Mouse (Mus musculus): ENCODE measurements around the gene Nat8f5. TPM values are rescaled to one million over a fixed set of nuclear protein-coding genes. Genes with fewer than 3 reads are reported as not detected.
"Not testable (repeated sequence)": the region's sequence is repeated elsewhere in the genome, so short reads cannot be mapped to it uniquely, and the experiment has no call there.

The Nat8f5 gene
- polyA plus RNA-seq, 1 experiment from 2014 or later, result not detected

DNA sequence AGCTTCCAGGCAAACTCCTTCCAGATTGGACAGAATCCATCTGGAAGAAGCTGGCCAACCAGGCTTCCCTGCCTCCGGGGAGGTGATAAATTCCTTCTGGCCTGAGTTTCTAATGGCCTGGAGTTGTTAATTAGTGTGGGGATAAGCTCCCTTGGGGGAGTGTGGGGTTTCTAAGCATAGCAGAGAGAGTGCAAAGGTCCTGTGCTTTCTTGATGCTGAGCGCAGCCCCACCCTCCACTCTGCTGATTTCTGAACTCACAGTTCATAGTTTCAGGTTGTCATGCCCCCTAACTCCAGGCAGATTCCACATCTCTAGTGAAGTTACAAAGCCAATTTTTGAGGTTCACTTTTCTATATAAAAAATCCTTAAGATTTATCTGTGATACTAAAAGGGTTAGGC, 14.3 kb upstream of the Nat8f5 start:
- not testable (repeated sequence) for H3K4me2 ChIP-seq; H3K36me3 ChIP-seq; ATAC-seq (ENCODE audit: insufficient number of reproducible peaks, low FRiP score); H3K4me3 ChIP-seq; H3K9me3 ChIP-seq (replicated peaks); H3K27ac ChIP-seq (ENCODE audit: poor library complexity, severe bottlenecking); H3K27me3 ChIP-seq (replicated peaks); H3K4me1 ChIP-seq (replicated peaks); H3K9ac ChIP-seq
- WGBS, result 57% methylated on average over 1 of the region's 2 CpGs

GRCm38 (mm10) chr6:85834504-85835100, 13.8 kb upstream of the Nat8f5 start:
- H3K36me3 ChIP-seq; ATAC-seq (ENCODE audit: insufficient number of reproducible peaks, low FRiP score); H3K4me3 ChIP-seq; H3K9ac ChIP-seq; H3K4me1 ChIP-seq (replicated peaks); H3K9me3 ChIP-seq (replicated peaks); H3K4me2 ChIP-seq; H3K27me3 ChIP-seq (replicated peaks); H3K27ac ChIP-seq (ENCODE audit: poor library complexity, severe bottlenecking): not testable (repeated sequence)

DNA sequence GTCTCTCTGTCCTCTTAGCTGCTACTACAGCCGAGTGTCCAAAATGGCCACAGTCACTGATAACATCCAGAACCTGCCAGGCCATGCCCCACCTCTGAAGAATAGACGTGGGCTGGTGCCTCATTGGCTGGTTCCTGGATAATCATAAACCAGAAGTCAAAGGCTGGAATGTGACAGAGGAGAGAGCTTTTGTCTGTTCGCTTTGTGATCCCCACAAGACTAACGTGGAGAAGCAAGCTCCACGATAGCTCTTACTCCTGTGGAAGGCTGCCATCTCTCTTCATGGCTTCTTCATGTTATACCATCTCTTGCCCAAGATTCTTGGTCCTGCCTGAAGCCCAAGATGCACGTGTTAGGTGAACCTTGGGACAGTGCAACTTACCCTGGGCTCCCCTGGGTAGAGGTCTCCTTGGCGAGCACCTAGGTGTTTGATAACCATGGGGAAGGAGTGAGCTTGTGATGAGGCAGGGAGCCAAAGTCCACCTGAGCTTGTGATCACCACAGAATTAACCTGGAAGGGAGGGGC, 11.1 kb upstream of the Nat8f5 start, which contains the start of gene Nat8:
Gene Nat8 (minus strand): TSS at position 287 of the 526 bp plus-strand sequence.
- WGBS, result 70% methylated on average over 7 of the region's 7 CpGs
- no peaks in the 10 kb centered on the region for H3K4me1 ChIP-seq (replicated peaks)
- ATAC-seq (ENCODE audit: insufficient number of reproducible peaks, low FRiP score), result no peak
- no peak within 1 kb of the TSS for H3K9ac ChIP-seq
- no peak within 1 kb of the TSS for H3K27ac ChIP-seq (ENCODE audit: poor library complexity, severe bottlenecking)
- H3K4me2 ChIP-seq, result no peak within 1 kb of the TSS
- H3K9me3 ChIP-seq (replicated peaks), result no peaks in the 10 kb centered on the region
- no peaks in the 10 kb centered on the region for H3K36me3 ChIP-seq
- no peaks in the 10 kb centered on the region for H3K27me3 ChIP-seq (replicated peaks)
- no peak within 1 kb of the TSS for H3K4me3 ChIP-seq

GRCm38 (mm10) chr6:85829462-85829861, 8.7 kb upstream of the Nat8f5 start:
- ATAC-seq (ENCODE audit: insufficient number of reproducible peaks, low FRiP score), result no peak
- Histone ChIP-seq H3K4me3 (no peak overlapping the region), H3K27ac (ENCODE audit: poor library complexity, severe bottlenecking) (no peak overlapping the region), H3K4me1 (replicated peaks) (no peaks in the 10 kb centered on the region), H3K4me2 (no peak overlapping the region), H3K27me3 (replicated peaks) (no peaks in the 10 kb centered on the region), H3K9ac (no peak overlapping the region), H3K9me3 (replicated peaks) (no peaks in the 10 kb centered on the region; the same call in 1 of the 2 replicates), H3K36me3 (no peaks in the 10 kb centered on the region)
- 51% methylated on average over 1 of the region's 1 CpGs for WGBS

DNA sequence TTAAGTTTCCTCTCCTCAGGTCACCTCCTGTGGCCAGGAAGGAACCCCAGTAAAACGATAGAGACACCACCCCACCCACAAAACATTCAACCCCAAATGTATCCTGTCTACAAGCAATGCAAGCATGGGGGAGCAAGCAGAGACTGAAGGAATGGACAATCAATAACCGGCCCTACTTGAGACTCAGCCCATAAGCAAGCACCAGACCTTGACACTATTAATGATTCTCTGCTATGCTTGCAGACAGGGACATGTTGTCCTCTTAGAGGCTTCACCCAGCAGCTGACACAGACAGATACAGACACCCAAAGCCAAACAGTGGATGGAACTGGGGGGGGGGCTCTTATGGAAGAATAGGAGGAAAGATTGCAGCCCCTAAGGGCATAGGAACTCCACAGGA, 5.1 kb upstream of the Nat8f5 start:
- Histone ChIP-seq H3K36me3 (no peaks in the 10 kb centered on the region), H3K9me3 (replicated peaks) (peaks cover 2% of the 10 kb centered on the region; the same call in 1 of the 2 replicates), H3K9ac (no peak overlapping the region), H3K4me1 (replicated peaks) (no peaks in the 10 kb centered on the region), H3K27ac (ENCODE audit: poor library complexity, severe bottlenecking) (no peak overlapping the region), H3K27me3 (replicated peaks) (no peaks in the 10 kb centered on the region), H3K4me3 (no peak overlapping the region), H3K4me2 (no peak overlapping the region)
- ATAC-seq (ENCODE audit: insufficient number of reproducible peaks, low FRiP score), result no peak
- 85% methylated on average over 2 of the region's 2 CpGs for WGBS

- no peak overlapping the region for H3K4me3 ChIP-seq
- peaks cover 2% of the 10 kb centered on the region; the same call in 1 of the 2 replicates for H3K9me3 ChIP-seq (replicated peaks)
- no peak overlapping the region for H3K9ac ChIP-seq
- no peak overlapping the region for H3K4me2 ChIP-seq
- H3K27ac ChIP-seq (ENCODE audit: poor library complexity, severe bottlenecking), result no peak overlapping the region
- H3K27me3 ChIP-seq (replicated peaks), result no peaks in the 10 kb centered on the region
- no peaks in the 10 kb centered on the region for H3K36me3 ChIP-seq
- WGBS, result 96% methylated on average over 1 of the region's 1 CpGs
- H3K4me1 ChIP-seq (replicated peaks), result no peaks in the 10 kb centered on the region
- no peak for ATAC-seq (ENCODE audit: insufficient number of reproducible peaks, low FRiP score)
These were observed 2.8 kb upstream of the Nat8f5 start for GRCm38 (mm10) chr6:85823382-85824090.

DNA sequence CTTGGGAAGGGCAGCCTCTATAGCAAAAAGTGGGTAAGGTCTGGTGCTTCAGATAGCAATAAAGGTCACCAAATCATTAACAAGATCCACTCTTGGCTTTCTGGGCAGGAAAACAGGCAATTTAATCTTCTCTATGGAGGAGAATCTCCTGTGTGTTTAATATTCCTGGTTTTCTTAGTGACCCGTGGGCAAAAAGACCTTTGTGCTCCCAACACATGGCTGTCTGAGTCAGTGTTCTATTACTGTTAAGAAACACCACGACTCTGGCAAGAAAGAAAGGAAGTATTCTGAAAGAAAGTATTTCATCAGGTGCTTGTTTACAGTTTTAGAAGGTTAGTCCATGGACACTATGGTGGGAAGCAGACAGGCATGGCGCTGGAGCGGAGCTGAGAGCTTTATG, 1.5 kb upstream of the Nat8f5 start:
- H3K9me3 ChIP-seq (replicated peaks), result peaks cover 2% of the 10 kb centered on the region; the same call in 1 of the 2 replicates
- H3K4me1 ChIP-seq (replicated peaks), result no peaks in the 10 kb centered on the region
- H3K9ac ChIP-seq, result no peak overlapping the region
- H3K27ac ChIP-seq (ENCODE audit: poor library complexity, severe bottlenecking), result no peak overlapping the region
- ATAC-seq (ENCODE audit: insufficient number of reproducible peaks, low FRiP score), result no peak
- no peak overlapping the region for H3K4me2 ChIP-seq
- no peak overlapping the region for H3K4me3 ChIP-seq
- no peaks in the 10 kb centered on the region for H3K27me3 ChIP-seq (replicated peaks)
- H3K36me3 ChIP-seq, result no peaks in the 10 kb centered on the region
- WGBS, result 83% methylated on average over 4 of the region's 4 CpGs

DNA sequence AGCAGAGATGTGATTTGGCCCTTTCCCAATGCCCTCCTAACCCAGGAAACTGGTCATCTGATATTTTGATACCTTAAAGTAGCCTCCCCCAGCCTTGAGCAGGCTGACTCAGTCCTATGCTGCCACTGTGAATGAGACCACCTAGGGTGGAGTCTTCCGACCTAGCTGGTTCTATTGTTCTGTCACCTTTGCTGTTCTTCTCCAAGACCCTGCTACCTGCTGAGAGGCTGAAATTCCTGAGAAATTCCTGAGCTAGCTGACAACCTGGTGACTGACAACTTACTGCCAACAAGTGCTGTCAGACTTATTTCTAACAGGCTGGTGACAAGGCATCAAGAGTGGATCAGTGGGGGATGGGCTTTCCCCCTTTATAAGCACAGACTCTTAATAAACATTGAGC, 2.4 kb downstream of the Nat8f5 start:
- Histone ChIP-seq H3K4me3 (no peak overlapping the region), H3K36me3 (no peaks in the 10 kb centered on the region), H3K27me3 (replicated peaks) (no peaks in the 10 kb centered on the region), H3K9me3 (replicated peaks) (0 out of 2 replicates have a peak, but pooled peaks cover 2% of the 10 kb centered on the region), H3K4me2 (no peak overlapping the region), H3K9ac (no peak overlapping the region), H3K27ac (ENCODE audit: poor library complexity, severe bottlenecking) (no peak overlapping the region), H3K4me1 (replicated peaks) (no peaks in the 10 kb centered on the region)
- no peak for ATAC-seq (ENCODE audit: insufficient number of reproducible peaks, low FRiP score)
- 52% methylated on average over 1 of the region's 1 CpGs for WGBS

GRCm38 (mm10) chr6:85813339-85813738, 7.4 kb downstream of the Nat8f5 start:
- ATAC-seq (ENCODE audit: insufficient number of reproducible peaks, low FRiP score), result no peak
- no peak overlapping the region for H3K9ac ChIP-seq
- WGBS, result 81% methylated on average over 2 of the region's 2 CpGs
- H3K4me2 ChIP-seq, result no peak overlapping the region
- no peaks in the 10 kb centered on the region for H3K27me3 ChIP-seq (replicated peaks)
- no peak overlapping the region for H3K27ac ChIP-seq (ENCODE audit: poor library complexity, severe bottlenecking)
- no peaks in the 10 kb centered on the region for H3K36me3 ChIP-seq
- H3K9me3 ChIP-seq (replicated peaks), result no peaks in the 10 kb centered on the region
- H3K4me3 ChIP-seq, result no peak overlapping the region
- H3K4me1 ChIP-seq (replicated peaks), result no peaks in the 10 kb centered on the region

GRCm38 (mm10) chr6:85810942-85811537, 9.7 kb downstream of the Nat8f5 start:
- 62% methylated on average over 3 of the region's 3 CpGs for WGBS
- H3K4me1 ChIP-seq (replicated peaks); H3K27ac ChIP-seq (ENCODE audit: poor library complexity, severe bottlenecking); H3K4me3 ChIP-seq; H3K9ac ChIP-seq; H3K27me3 ChIP-seq (replicated peaks); H3K36me3 ChIP-seq; H3K4me2 ChIP-seq; ATAC-seq (ENCODE audit: insufficient number of reproducible peaks, low FRiP score); H3K9me3 ChIP-seq (replicated peaks): not testable (repeated sequence)

GRCm38 (mm10) chr6:85810514-85810913, 10.3 kb downstream of the Nat8f5 start:
- H3K27ac ChIP-seq (ENCODE audit: poor library complexity, severe bottlenecking); H3K9ac ChIP-seq; ATAC-seq (ENCODE audit: insufficient number of reproducible peaks, low FRiP score); H3K4me1 ChIP-seq (replicated peaks); H3K9me3 ChIP-seq (replicated peaks); H3K4me3 ChIP-seq; H3K36me3 ChIP-seq; H3K27me3 ChIP-seq (replicated peaks); H3K4me2 ChIP-seq: not testable (repeated sequence)
- 81% methylated on average over 3 of the region's 3 CpGs for WGBS

All from heart, embryonic 12.5 days (tissue).